Mouse (Mus musculus): ENCODE measurements around the gene Mpp3. TPM values are rescaled to one million over a fixed set of nuclear protein-coding genes. Genes with fewer than 3 reads are reported as not detected.

Mpp3 gene
- polyA plus RNA-seq (2015; fragmentation: Nextera tagmentation; extraction: Ambion mirVana) = 43.5 and 45.9 TPM in 2 replicates

DNA sequence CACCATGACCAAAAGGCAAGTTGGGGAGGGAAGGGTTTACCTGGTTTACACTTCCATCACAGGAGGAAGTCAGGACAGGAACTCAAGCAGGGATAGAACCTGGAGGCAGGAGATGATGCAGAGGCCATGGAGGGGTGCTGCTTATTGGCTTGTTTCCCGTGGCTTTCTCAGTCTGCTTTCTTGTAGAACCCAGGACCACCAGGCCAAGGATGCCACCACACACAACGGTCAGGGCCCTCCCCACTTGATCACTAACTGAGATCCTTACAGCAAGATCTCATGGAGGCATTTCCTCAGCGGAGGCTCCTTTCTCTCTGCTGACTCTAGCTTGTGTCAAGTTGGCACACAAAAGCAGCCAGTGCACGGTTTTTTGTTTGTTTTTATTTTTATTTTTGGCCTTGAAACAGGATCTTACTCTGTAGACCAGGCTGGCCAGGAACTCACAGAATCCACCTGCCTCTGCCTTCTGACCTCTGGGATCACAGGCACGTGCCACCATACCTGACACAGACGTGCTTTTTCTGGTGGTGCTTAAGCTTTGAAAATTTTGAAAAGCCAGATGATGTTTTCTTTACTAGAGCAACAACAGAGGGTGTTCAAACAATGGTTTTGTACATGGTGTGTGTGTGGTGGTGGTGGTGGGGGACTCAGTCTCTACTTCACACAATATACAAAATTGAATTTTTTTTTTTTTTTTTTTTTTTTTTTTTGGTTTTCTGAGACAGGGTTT, at the start of gene Mpp3:
Gene Mpp3 (minus strand): TSS at position 375 of the 730 bp plus-strand sequence.
- peak within 1 kb of the TSS; percentile 86 for H3K9ac ChIP-seq

GRCm38 (mm10) chr11:102073722-102074121, 45.5 kb upstream of the Mpp3 start:
- 75% methylated on average over 14 of the region's 14 CpGs for WGBS

More for the DNA sequence above, at the start of gene Mpp3:
- H3K4me2 ChIP-seq = peak within 1 kb of the TSS; percentile 70
- peak within 1 kb of the TSS; percentile 65 for H3K4me3 ChIP-seq
- H3K27ac ChIP-seq = peak within 1 kb of the TSS; percentile 94
- no peaks in the 10 kb centered on the region for H3K27me3 ChIP-seq
- no peaks in the 10 kb centered on the region for H3K9me3 ChIP-seq
- WGBS = 68% methylated on average over 6 of the region's 6 CpGs
- H3K36me3 ChIP-seq = peaks cover 4% of the 10 kb centered on the region
- no peak for ATAC-seq (ENCODE audit: low FRiP score)
- H3K4me1 ChIP-seq (replicated peaks) = peaks cover 52% of the 10 kb centered on the region

DNA sequence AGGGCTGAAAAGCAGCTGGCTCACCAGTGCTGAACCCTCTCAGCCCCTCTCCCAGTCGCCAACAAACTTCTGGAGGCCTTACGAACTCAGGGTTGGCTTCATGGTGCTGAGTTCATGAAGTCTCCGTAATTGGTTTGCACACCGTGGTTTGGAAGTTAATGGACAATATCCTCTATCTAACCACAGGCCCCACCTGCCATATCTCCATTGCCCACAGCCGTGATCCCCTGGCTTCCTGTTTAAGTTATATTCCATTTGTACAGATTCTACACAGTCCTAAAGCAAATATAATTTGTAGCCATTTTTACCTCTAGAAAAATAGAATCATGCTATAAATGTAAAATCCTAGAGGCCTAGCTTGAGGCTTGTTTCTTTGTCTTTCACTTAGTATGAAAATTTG, 44.5 kb upstream of the Mpp3 start:
- Histone ChIP-seq H3K27ac (no peak overlapping the region), H3K27me3 (no peaks in the 10 kb centered on the region), H3K9ac (no peak overlapping the region), H3K4me3 (no peak overlapping the region), H3K4me2 (no peak overlapping the region), H3K4me1 (replicated peaks) (peaks cover 13% of the 10 kb centered on the region), H3K36me3 (peaks cover 36% of the 10 kb centered on the region), H3K9me3 (no peaks in the 10 kb centered on the region)
- ATAC-seq (ENCODE audit: low FRiP score) = no peak
- WGBS = 84% methylated on average over 5 of the region's 5 CpGs

More at GRCm38 (mm10) chr11:102073722-102074121, 45.5 kb upstream of the Mpp3 start:
- Histone ChIP-seq H3K9me3 (no peaks in the 10 kb centered on the region), H3K4me2 (no peak overlapping the region), H3K27me3 (no peaks in the 10 kb centered on the region), H3K36me3 (peaks cover 45% of the 10 kb centered on the region), H3K4me1 (replicated peaks) (peaks cover 13% of the 10 kb centered on the region), H3K9ac (no peak overlapping the region), H3K27ac (no peak overlapping the region), H3K4me3 (no peak overlapping the region)
- ATAC-seq (ENCODE audit: low FRiP score) = no peak

GRCm38 (mm10) chr11:102070426-102070825, 42.2 kb upstream of the Mpp3 start:
- peaks cover 16% of the 10 kb centered on the region for H3K4me1 ChIP-seq (replicated peaks)
- peak overlapping the region; percentile 10; the same call in 1 of the 2 replicates for H3K27ac ChIP-seq
- peaks cover 15% of the 10 kb centered on the region for H3K36me3 ChIP-seq
- no peaks in the 10 kb centered on the region for H3K9me3 ChIP-seq
- H3K9ac ChIP-seq = no peak overlapping the region
- H3K27me3 ChIP-seq = no peaks in the 10 kb centered on the region
- no peak for ATAC-seq (ENCODE audit: low FRiP score)
- no peak overlapping the region for H3K4me3 ChIP-seq
- WGBS = 3% methylated on average over 13 of the region's 13 CpGs
- H3K4me2 ChIP-seq = peak overlapping the region; percentile 25

- H3K4me3 ChIP-seq = no peak overlapping the region
- H3K27me3 ChIP-seq = no peaks in the 10 kb centered on the region
- peaks cover 16% of the 10 kb centered on the region for H3K4me1 ChIP-seq (replicated peaks)
- no peak overlapping the region for H3K4me2 ChIP-seq
- no peak for ATAC-seq (ENCODE audit: low FRiP score)
- H3K36me3 ChIP-seq = peaks cover 9% of the 10 kb centered on the region
- H3K9me3 ChIP-seq = no peaks in the 10 kb centered on the region
- 53% methylated on average over 11 of the region's 11 CpGs for WGBS
- H3K27ac ChIP-seq = no peak overlapping the region
- no peak overlapping the region for H3K9ac ChIP-seq
Measured at GRCm38 (mm10) chr11:102069633-102070032, 41.4 kb upstream of the Mpp3 start.

DNA sequence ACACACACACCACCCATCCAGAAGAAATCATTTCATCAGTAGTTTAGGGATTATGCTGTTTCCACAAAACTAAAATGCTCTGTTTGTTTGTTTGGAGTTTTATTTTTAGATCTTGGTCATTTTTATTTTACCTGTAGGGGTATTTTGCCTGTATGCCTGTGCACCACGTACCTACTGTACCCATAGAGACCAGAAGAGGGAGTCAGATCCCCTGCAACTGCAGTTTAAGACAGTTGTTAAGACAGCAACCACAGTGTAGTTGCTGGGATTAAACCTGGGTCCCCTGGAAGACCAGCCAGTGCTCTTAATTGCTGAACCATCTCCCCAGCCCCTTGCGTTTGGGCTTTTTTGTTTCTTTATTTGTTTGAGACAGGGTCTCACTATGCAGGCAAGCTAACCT, 40.7 kb upstream of the Mpp3 start:
- 38% methylated on average over 2 of the region's 2 CpGs for WGBS
- ATAC-seq (ENCODE audit: low FRiP score) = no peak
- H3K4me1 ChIP-seq (replicated peaks) = peaks cover 16% of the 10 kb centered on the region

DNA sequence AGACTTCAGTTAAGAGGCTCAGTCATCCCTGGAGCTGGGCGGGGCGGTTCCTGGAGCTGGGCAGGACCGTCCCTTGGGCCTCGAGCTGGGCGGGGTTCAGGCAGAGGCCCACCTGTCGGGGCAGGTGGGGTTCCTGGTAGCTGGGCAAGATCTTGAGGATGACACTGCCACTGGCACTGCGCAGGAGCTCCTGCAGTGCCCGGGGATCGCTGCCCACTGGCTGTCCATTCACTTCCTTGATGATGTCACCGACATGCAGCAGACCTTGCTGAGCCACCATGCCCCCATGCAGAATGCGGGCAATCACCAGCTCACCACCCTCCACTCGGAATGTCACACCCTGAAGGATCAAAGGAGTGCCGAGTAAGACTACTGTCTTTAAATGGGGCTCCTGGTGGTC, 34.8 kb upstream of the Mpp3 start:
- Histone ChIP-seq H3K4me1 (replicated peaks) (peaks cover 11% of the 10 kb centered on the region), H3K27ac (no peak overlapping the region), H3K4me2 (no peak overlapping the region), H3K36me3 (peaks cover 55% of the 10 kb centered on the region), H3K9ac (no peak overlapping the region), H3K4me3 (no peak overlapping the region), H3K9me3 (no peaks in the 10 kb centered on the region), H3K27me3 (peaks cover 19% of the 10 kb centered on the region)
- ATAC-seq (ENCODE audit: low FRiP score) = no peak
- 83% methylated on average over 13 of the region's 13 CpGs for WGBS

More for the DNA sequence above, 40.7 kb upstream of the Mpp3 start:
- H3K9ac ChIP-seq = no peak overlapping the region
- no peak overlapping the region for H3K27ac ChIP-seq
- no peaks in the 10 kb centered on the region for H3K27me3 ChIP-seq
- H3K4me3 ChIP-seq = no peak overlapping the region
- peaks cover 8% of the 10 kb centered on the region for H3K36me3 ChIP-seq
- no peak overlapping the region for H3K4me2 ChIP-seq
- H3K9me3 ChIP-seq = no peaks in the 10 kb centered on the region

- Histone ChIP-seq H3K4me3 (no peak overlapping the region), H3K4me2 (peak overlapping the region; percentile 72; the same call in 1 of the 2 replicates), H3K9me3 (no peaks in the 10 kb centered on the region), H3K27ac (no peak overlapping the region), H3K4me1 (replicated peaks) (peaks cover 10% of the 10 kb centered on the region), H3K36me3 (peaks cover 58% of the 10 kb centered on the region), H3K27me3 (peaks cover 19% of the 10 kb centered on the region), H3K9ac (no peak overlapping the region)
- no peak for ATAC-seq (ENCODE audit: low FRiP score)
- 24% methylated on average over 16 of the region's 16 CpGs for WGBS
Measured at GRCm38 (mm10) chr11:102061941-102062473, 33.7 kb upstream of the Mpp3 start.

GRCm38 (mm10) chr11:102061236-102061940, 33.1 kb upstream of the Mpp3 start:
- H3K36me3 ChIP-seq = peaks cover 59% of the 10 kb centered on the region

GRCm38 (mm10) chr11:102053847-102054246, 25.6 kb upstream of the Mpp3 start:
- H3K4me1 ChIP-seq (replicated peaks) = no peaks in the 10 kb centered on the region
- no peak overlapping the region for H3K4me3 ChIP-seq
- 28% methylated on average over 9 of the region's 9 CpGs for WGBS
- no peak overlapping the region for H3K9ac ChIP-seq
- ATAC-seq (ENCODE audit: low FRiP score) = no peak
- H3K27ac ChIP-seq = no peak overlapping the region
- peaks cover 11% of the 10 kb centered on the region for H3K36me3 ChIP-seq
- H3K27me3 ChIP-seq = no peaks in the 10 kb centered on the region
- H3K4me2 ChIP-seq = no peak overlapping the region
- H3K9me3 ChIP-seq = no peaks in the 10 kb centered on the region

More at GRCm38 (mm10) chr11:102061236-102061940, 33.1 kb upstream of the Mpp3 start:
- H3K9me3 ChIP-seq = no peaks in the 10 kb centered on the region
- peaks cover 19% of the 10 kb centered on the region for H3K27me3 ChIP-seq
- WGBS = 4% methylated on average over 23 of the region's 23 CpGs
- peak overlapping the region; percentile 72 for H3K9ac ChIP-seq
- peaks cover 8% of the 10 kb centered on the region for H3K4me1 ChIP-seq (replicated peaks)
- H3K4me3 ChIP-seq = peak overlapping the region; percentile 41
- peak overlapping the region; percentile 72 for H3K4me2 ChIP-seq
- no peak overlapping the region for H3K27ac ChIP-seq
- ATAC-seq (ENCODE audit: low FRiP score) = peak; percentile 65

DNA sequence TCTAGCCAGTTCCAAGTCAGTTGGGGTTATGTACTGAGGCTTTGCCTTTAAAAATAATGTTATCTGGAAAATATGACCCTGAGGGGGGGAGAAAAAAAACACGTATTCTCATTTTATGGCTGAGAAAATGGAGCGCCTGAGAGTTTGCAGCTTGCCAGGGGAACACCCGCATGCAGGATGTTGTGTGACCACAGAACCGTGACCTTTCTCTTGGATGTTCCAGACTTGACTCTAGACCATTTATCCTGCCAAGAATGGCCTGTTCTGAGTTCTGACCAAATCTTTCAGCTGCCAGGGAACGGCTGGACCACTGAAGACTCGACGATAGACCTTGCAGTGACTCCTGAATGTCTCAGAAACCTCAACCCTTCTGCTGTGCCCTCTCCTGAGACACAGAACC, 24.9 kb upstream of the Mpp3 start:
- Histone ChIP-seq H3K4me1 (replicated peaks) (no peaks in the 10 kb centered on the region), H3K9ac (no peak overlapping the region), H3K36me3 (peaks cover 5% of the 10 kb centered on the region; the same call in 1 of the 2 replicates), H3K4me2 (no peak overlapping the region), H3K4me3 (no peak overlapping the region), H3K27ac (no peak overlapping the region), H3K27me3 (no peaks in the 10 kb centered on the region), H3K9me3 (no peaks in the 10 kb centered on the region)
- ATAC-seq (ENCODE audit: low FRiP score) = no peak
- 76% methylated on average over 7 of the region's 7 CpGs for WGBS

DNA sequence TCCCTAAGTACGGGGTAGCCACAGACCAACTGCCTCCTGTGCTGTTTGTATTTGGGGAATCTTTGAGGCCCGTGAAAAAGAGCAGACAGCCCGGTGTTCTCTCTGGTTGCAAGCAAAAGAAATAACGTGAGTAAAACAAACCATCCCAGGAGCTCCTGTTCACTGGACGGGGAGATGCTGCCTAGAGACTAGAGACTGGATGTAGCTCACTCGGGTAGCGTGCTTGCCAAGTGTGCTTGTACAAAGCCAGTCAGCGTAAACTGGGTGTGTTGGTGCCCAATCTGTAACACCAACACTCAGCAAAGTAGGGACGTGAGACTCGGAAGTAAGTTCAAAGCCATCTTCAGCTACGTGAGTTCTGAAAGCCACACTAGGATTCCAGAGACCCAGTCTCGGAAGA, 24.4 kb upstream of the Mpp3 start:
- Histone ChIP-seq H3K9ac (no peak overlapping the region), H3K4me2 (no peak overlapping the region), H3K27me3 (no peaks in the 10 kb centered on the region), H3K27ac (no peak overlapping the region), H3K4me3 (no peak overlapping the region), H3K36me3 (0 out of 2 replicates have a peak, but pooled peaks cover 4% of the 10 kb centered on the region), H3K4me1 (replicated peaks) (no peaks in the 10 kb centered on the region), H3K9me3 (no peaks in the 10 kb centered on the region)
- no peak for ATAC-seq (ENCODE audit: low FRiP score)
- WGBS = 88% methylated on average over 12 of the region's 12 CpGs

All from hindbrain, embryonic 13.5 days (tissue).